7 mouse cellular contexts compared by ENCODE assay signal in the genomic region with DNA sequence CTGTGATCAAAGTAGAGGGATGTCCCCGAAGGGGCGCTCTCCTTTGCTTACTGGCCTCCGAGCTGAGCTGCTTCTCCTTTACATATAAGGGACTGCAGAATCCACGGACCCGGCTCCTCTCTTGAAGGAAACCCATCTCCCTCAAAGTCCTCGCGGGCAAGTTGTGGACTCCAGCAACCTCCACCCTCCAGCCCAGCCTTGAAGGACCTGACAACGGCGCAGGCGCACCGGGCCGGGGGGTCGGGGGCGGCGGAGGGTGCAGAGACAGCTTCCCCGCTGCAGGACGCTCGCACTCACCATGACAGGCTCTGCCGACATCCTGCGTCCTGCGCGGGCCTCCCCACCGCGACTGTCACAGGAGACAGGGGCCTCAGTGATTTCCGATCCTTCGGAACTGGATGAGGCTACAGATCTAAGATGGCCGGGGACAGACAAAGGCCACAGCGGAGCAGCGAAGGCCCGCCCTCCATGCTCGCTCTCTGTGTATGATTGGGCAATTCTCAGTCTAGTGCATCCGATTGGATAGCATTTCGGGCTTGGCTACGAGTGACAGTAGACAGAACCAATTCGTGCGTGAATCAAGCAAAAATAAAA. TPM values are rescaled to one million over a fixed set of nuclear protein-coding genes. Genes with fewer than 3 reads are reported as not detected.
DNase-seq lines count a peak whose midpoint lies in the region; ATAC-seq and TF ChIP-seq lines count a peak whose summit lies in the region.

A gene (minus strand): TSS at position 440 of the 594 bp plus-strand sequence.

- peak; percentile 100 for ATAC-seq in intestine, postnatal 0 days
- ATAC-seq in midbrain, embryonic 12.5 days (ENCODE audit: low FRiP score, low read depth): peak; percentile 100

- intact Hi-C loops in left cerebral cortex, postnatal 4 days (cut with DNase I): no loop called here

- H3K4me2 ChIP-seq in intestine, postnatal 0 days (replicated peaks; ENCODE audit: low read depth): peak within 1 kb of the TSS; percentile 72
- peak within 1 kb of the TSS; percentile 73 for H3K4me2 ChIP-seq in midbrain, embryonic 12.5 days (replicated peaks)

- peaks cover 17% of the 10 kb centered on the region for H3K4me1 ChIP-seq in embryonic facial prominence, embryonic 10.5 days
- peaks cover 4% of the 10 kb centered on the region; the same call in 1 of the 2 replicates for H3K4me1 ChIP-seq in intestine, postnatal 0 days (replicated peaks; ENCODE audit: control insufficient read depth, insufficient read depth, low read length)
- peaks cover 22% of the 10 kb centered on the region for H3K4me1 ChIP-seq in midbrain, embryonic 12.5 days
- H3K4me1 ChIP-seq in small intestine, adult 2 months (ENCODE audit: control insufficient read depth, insufficient read depth, insufficient read length, low read length): no peaks in the 10 kb centered on the region

- peak; percentile 93 for DNase-seq in adrenal gland, postnatal 10 days
- DNase-seq in embryonic facial prominence, embryonic 10.5 days (ENCODE audit: low spot score): peak; percentile 93
- DNase-seq in gonadal fat pad, adult 2 months (ENCODE audit: low read depth): peak; percentile 73
- DNase-seq in left cerebral cortex, postnatal 4 days: peak; percentile 93

- no peak; the same call in 1 of the 2 replicates for TF ChIP-seq POLR2A in small intestine, adult 2 months (IDR thresholded peaks at IDR 0.05; ENCODE audit: low read depth, low read length)

- peaks cover 26% of the 10 kb centered on the region for H3K36me3 ChIP-seq in embryonic facial prominence, embryonic 10.5 days (replicated peaks)
- H3K36me3 ChIP-seq in intestine, postnatal 0 days (ENCODE audit: control insufficient read depth, insufficient read depth): peaks cover 6% of the 10 kb centered on the region; the same call in 1 of the 2 replicates
- H3K36me3 ChIP-seq in midbrain, embryonic 12.5 days: peaks cover 20% of the 10 kb centered on the region
- peaks cover 10% of the 10 kb centered on the region for H3K36me3 ChIP-seq in small intestine, adult 2 months (ENCODE audit: control insufficient read depth, insufficient read depth, low read length)

- peak within 1 kb of the TSS; percentile 100 for H3K27ac ChIP-seq in embryonic facial prominence, embryonic 10.5 days (replicated peaks)
- H3K27ac ChIP-seq in intestine, postnatal 0 days (ENCODE audit: low read depth, low read length): peak within 1 kb of the TSS; percentile 96
- peak within 1 kb of the TSS; percentile 99 for H3K27ac ChIP-seq in midbrain, embryonic 12.5 days (replicated peaks)
- H3K27ac ChIP-seq in small intestine, adult 2 months (ENCODE audit: insufficient read depth, low read depth, low read length): peak within 1 kb of the TSS; percentile 37; the same call in 1 of the 2 replicates

- H3K9me3 ChIP-seq in embryonic facial prominence, embryonic 10.5 days: no peaks in the 10 kb centered on the region
- H3K9me3 ChIP-seq in intestine, postnatal 0 days (ENCODE audit: control insufficient read depth): no peaks in the 10 kb centered on the region
- no peaks in the 10 kb centered on the region for H3K9me3 ChIP-seq in midbrain, embryonic 12.5 days

- TF ChIP-seq CTCF in intestine, postnatal 0 days (IDR thresholded peaks at IDR 0.05; ENCODE audit: low read depth): 0 out of 2 replicates have a peak, but pooled peaks have one; percentile 18
- no peak for TF ChIP-seq CTCF in small intestine, adult 2 months (IDR thresholded peaks at IDR 0.05; ENCODE audit: extremely low read depth, insufficient read length, insufficient replicate concordance, low read depth, low read length)

- WGBS in embryonic facial prominence, embryonic 10.5 days: under 1% methylated on average over 36 of the region's 36 CpGs
- WGBS in intestine, postnatal 0 days: under 1% methylated on average over 36 of the region's 36 CpGs
- 0% methylated on average over 36 of the region's 36 CpGs for WGBS in midbrain, embryonic 12.5 days
- under 1% methylated on average over 36 of the region's 36 CpGs for WGBS in small intestine, adult 2 months

- H3K27me3 ChIP-seq in embryonic facial prominence, embryonic 10.5 days (replicated peaks; ENCODE audit: low read depth, poor library complexity, severe bottlenecking): no peaks in the 10 kb centered on the region
- no peaks in the 10 kb centered on the region for H3K27me3 ChIP-seq in intestine, postnatal 0 days (replicated peaks; ENCODE audit: control insufficient read depth, insufficient read depth, low read length)
- H3K27me3 ChIP-seq in midbrain, embryonic 12.5 days: no peaks in the 10 kb centered on the region
- no peaks in the 10 kb centered on the region for H3K27me3 ChIP-seq in small intestine, adult 2 months (ENCODE audit: control insufficient read depth, insufficient read depth, low read length)

- H3K4me3 ChIP-seq in embryonic facial prominence, embryonic 10.5 days: peak within 1 kb of the TSS; percentile 88
- H3K4me3 ChIP-seq in intestine, postnatal 0 days (ENCODE audit: low read depth, low read length): peak within 1 kb of the TSS; percentile 91
- peak within 1 kb of the TSS; percentile 89 for H3K4me3 ChIP-seq in midbrain, embryonic 12.5 days
- H3K4me3 ChIP-seq in small intestine, adult 2 months (ENCODE audit: low read depth, low read length): peak within 1 kb of the TSS; percentile 87

- H3K9ac ChIP-seq in intestine, postnatal 0 days (ENCODE audit: low read depth, low read length): peak within 1 kb of the TSS; percentile 90
- peak within 1 kb of the TSS; percentile 96 for H3K9ac ChIP-seq in midbrain, embryonic 12.5 days (replicated peaks)

RNA-seq across cellular contexts. Expression of the gene that starts here (rescaled TPM):
- 10 to 100 TPM; 12.5 to 17.9 TPM for total RNA-seq in adrenal gland, postnatal 10 days (2021)
- 29.6 and 31.0 TPM in 2 replicates for polyA plus RNA-seq in embryonic facial prominence, embryonic 10.5 days (2016; fragmentation: Nextera tagmentation; extraction: Ambion mirVana)
- 2.2 and 2.5 TPM in 2 replicates for polyA plus RNA-seq in gonadal fat pad, adult 2 months (2012; rRNA removed)
- 6.2 and 6.4 TPM in 2 replicates for polyA plus RNA-seq in intestine, postnatal 0 days (2015; fragmentation: Nextera tagmentation; extraction: Ambion mirVana)
- total RNA-seq in left cerebral cortex, postnatal 4 days (2021): 10 to 100 TPM; 36.3 to 40.5 TPM
- polyA plus RNA-seq in midbrain, embryonic 12.5 days (2016; fragmentation: Nextera tagmentation; extraction: Ambion mirVana): 52.7 and 55.8 TPM in 2 replicates
- 0.51 and 0.55 TPM in 2 replicates for polyA plus RNA-seq in small intestine, adult 2 months (2012; rRNA removed)

Comparison
In these comparisons a context has a peak if more than half of its experiments do, and no peak if none do; other contexts are left out.
1. Peak in every context shown above with its lines: DNase-seq, ATAC-seq, H3K4me3 ChIP-seq and H3K27ac ChIP-seq.
2. H3K27ac ChIP-seq: peak in every context shown above with its lines; median percentile 100 in embryonic facial prominence, embryonic 10.5 days; 99 in midbrain, embryonic 12.5 days; 96 in intestine, postnatal 0 days; 37 in small intestine, adult 2 months.